Mouse (Mus musculus) mesoderm, embryonic 11.5 days (tissue): Measurements from ENCODE around the gene Adm.
"Not testable (repeated sequence)": the region's sequence is repeated elsewhere in the genome, so short reads cannot be mapped to it uniquely, and the experiment has no call there.

ENCODE experiments used
- DNase-seq: peaks from one replicate; pipeline ENCODE4 v3.0.0-alpha.2; 2012; ENCODE audit warnings: low read depth, low spot score

Adm gene

DNA sequence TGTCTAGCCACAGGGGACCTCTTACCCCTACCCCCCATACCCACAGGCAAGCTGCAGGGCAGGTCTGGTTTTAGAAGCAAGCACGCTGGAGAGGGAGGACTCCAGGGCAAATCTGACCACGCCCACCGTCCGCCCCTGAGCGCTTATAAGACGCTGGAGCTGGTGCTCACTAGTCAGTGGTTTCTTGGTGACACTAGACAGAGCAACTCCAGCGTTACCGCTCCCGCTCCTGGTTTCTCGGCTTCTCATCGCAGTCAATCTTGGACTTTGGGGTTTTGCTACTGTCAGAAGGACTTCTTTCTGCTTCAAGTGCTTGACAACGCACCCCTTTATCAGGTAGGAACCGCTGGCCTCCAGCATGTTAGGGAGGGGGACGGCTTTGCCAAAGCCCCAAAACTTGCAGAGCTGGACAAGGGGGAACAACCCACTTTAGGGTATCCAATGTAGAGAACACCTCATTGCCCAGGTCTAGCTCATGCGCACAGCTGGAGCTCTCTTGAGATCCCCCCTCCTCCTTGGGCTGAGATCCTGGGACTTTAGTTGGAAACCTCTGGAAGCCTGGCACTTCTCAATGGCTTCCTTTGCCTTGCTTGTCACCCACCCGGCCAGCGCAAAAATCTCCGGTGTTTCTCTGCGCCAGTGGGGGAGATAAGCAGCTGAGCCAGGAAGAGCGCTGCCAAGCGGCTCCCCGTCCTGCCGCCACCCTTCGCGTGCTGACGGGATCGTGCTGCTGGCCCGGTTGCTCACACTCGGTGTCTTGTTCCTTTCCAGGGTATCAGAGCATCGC, at the start of gene Adm:
Gene Adm (plus strand): TSS at position 176 of the 787 bp plus-strand sequence.
- DNase-seq: peak; percentile 68

DNA sequence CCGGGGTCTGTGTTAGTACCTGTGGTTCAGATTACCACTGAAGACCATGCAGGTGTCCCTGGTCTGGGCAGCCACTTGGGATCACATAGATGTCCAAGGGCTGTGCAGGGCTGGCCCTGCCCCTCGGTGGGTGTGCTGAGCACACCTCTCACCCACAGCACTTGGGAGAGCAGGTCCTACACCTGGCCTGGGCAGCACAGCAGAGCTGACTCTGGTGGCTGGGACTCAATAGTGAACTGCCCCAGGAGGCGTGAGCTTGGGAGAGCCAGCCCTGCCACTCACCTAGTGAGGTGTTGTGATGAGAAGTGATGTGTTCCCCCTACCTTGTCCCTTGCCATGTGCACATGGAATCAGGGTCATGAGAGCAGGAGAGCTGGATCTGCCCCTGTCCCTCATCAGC, 43.8 kb upstream of the Adm start:
- DNase-seq: no peak

GRCm38 (mm10) chr7:110584159-110584558, 43.3 kb upstream of the Adm start:
- DNase-seq: no peak

GRCm38 (mm10) chr7:110585250-110585649, 42.2 kb upstream of the Adm start:
- DNase-seq: no peak

DNA sequence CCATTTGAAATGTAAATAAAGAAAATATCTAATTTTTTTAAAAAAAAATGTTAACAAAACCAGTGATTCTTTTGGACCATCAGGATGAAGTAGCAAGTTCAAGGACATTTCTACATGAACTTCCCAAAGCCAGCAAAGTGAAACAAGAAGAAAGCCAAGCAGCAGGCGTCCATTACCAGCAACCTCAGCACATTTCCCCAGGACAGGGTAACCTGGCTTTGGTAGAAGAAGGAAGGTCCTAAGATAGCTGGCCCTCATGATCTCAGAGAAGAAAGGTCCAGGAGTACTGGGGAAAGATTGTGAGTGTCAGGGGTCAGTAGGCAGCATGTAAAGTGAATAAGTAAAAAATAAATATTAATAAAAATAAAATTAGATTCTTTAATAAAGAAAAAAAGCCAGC, 39.7 kb upstream of the Adm start:
- DNase-seq: no peak

- not testable (repeated sequence) for DNase-seq
Observed at GRCm38 (mm10) chr7:110593991-110594390, 33.5 kb upstream of the Adm start.

DNA sequence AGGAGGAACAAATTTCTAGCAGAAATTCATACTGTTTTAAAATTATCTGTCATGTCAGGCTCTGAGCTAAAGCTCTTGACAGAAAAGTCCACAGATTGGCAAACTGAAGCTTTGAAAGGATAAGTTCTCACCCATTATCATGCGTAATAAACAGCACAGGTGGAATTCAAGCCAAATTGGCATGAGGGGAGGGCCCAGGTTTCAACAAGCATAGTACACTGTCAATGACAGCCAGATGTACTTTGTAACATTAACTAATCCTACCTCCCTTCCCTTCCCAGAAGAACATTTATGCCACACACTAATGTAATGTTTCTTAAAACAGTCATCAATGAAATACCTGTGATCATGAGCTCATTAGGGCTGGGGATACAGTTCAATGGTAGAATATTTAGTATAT, 30.3 kb upstream of the Adm start:
- no peak for DNase-seq

GRCm38 (mm10) chr7:110605476-110605875, 22.0 kb upstream of the Adm start:
- no peak for DNase-seq

GRCm38 (mm10) chr7:110606906-110607305, 20.6 kb upstream of the Adm start:
- no peak for DNase-seq

DNA sequence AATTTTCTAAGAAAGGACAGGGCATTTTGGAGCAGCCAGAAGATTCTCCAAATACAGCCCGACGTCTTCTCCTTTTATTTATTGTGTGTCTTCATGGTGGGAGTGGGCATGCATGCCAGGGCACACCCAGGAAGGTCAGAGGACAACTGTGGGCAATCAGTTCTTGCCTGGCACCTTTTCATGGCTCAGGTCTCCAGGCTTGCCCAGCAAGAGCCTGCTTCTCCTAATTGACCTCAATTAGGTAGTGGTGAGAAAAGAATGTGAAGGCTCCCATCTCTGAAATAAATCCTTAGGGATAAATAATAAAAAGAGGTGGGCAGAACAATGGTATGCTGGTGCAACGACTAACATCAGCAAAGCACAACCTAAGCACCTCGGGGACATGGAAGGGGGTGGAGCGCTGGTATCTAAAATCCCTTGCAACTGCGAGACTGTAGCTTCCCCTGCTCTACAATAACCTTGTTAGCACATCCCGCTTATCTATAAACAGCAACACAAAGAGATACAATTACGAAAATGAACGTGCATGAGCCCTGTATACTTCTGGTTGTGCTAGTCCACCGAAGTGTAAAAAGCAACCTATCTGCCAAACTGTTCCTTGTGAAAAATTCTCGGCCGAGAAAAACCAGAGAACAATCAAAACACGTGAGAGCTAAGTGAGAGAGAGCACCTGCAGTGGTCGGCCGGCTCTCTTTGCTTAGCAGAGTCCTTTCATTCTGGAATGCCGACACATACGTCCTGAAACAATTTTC, 13.9 kb upstream of the Adm start:
- DNase-seq: no peak

DNA sequence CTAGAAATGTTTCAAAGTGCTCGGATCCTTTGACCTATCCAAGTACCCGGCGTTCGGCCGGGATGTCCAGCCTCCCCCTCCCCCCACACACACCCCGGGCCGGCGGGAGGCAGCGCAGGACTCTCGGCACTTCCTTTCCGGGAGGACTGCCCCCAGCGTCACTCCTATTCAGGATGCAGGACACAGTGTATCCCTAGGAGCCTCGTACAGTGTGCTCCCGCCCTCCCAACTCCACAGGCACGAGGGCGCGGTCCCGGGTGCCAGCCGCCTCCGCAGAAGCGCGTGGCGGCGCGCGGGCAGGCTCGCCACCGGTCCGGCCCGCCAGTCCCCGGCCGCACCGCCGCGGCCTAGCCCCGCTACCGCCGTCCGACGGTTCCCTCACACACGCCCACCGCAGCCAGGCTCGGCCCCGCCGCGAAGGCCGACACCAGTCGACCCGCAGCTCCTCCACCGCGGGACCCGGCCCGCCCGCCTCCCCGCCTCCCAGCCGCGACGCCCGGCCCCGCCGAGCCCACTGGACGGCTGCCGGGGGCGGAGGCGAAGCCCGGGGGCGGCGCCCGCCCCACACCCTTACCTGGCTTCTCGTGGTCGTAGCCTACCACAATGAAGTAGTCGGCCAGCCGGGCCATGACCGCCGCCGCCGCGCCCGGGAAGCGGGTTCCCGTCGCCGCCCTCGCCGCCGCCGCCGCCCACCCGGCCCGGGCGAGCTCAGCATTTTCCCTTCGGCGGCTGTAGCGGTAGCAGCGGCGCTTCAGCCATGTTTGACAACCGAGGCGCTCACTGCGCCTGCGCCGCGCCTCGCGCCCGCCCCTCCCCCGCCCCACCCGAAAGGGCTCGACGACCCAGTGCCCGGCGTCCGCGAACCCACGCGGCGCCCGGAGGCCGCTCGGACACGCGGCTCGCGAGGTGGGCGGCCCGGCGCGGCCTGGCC, 13.1 kb upstream of the Adm start, which contains the start of gene Sbf2:
Gene Sbf2 (minus strand): TSS at position 790 of the 931 bp plus-strand sequence.
- peak; percentile 91 for DNase-seq

GRCm38 (mm10) chr7:110615151-110615631, 12.3 kb upstream of the Adm start:
- peak; percentile 54 for DNase-seq

GRCm38 (mm10) chr7:110615792-110616191, 11.7 kb upstream of the Adm start:
- DNase-seq: no peak

DNA sequence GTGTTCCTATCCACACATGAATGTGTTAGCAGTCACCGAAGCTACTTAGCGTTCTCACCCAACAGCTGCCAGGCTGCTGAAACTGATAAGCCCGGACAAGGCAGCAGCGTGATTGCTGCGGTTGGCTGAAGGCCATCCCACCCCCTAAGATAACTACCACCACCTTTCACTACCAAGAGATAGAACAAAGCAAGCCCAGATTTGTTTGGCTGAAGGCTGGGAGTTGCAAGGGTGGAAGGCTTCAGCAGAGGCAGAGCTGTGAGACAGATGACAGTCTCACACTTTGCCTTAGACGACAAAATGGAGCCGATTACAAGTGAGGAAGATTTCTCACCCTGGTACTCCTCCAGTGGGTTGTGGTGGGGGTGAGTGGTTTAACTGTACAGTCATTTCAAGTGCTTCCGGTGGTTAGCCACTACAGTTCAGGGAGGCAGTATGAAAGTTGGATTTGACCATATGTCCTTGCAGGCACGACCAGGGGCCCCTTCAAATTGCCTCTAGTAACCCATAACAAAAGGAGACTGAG, 8.3 kb upstream of the Adm start:
- no peak for DNase-seq

- DNase-seq: no peak
Observed at GRCm38 (mm10) chr7:110624067-110624466, 3.4 kb upstream of the Adm start.

- no peak for DNase-seq
Observed at GRCm38 (mm10) chr7:110624961-110625360, 2.5 kb upstream of the Adm start.

DNA sequence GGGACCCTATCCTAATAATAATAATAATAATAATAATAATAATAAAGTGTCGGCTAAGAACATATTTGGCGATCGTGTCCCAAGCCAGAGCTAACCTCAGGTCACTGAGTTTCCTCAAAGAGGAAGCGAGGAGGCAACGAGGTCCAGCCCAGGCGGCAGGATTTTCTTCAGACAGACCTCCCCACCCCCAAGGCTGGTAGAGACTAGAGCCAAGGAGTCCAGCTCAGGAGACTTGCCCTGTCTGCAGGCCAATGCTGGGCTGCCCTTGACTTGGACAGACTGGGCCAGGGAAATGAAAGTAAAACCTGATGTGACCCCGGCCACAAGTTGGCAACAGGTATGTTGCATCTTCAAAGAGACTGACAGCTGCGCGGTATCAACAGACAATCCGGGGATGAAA, 2.0 kb upstream of the Adm start:
- DNase-seq: no peak

- no peak for DNase-seq
Observed at GRCm38 (mm10) chr7:110626186-110627098, 1.0 kb upstream of the Adm start.

GRCm38 (mm10) chr7:110627099-110627482, 370 bp upstream of the Adm start:
- DNase-seq: no peak

DNA sequence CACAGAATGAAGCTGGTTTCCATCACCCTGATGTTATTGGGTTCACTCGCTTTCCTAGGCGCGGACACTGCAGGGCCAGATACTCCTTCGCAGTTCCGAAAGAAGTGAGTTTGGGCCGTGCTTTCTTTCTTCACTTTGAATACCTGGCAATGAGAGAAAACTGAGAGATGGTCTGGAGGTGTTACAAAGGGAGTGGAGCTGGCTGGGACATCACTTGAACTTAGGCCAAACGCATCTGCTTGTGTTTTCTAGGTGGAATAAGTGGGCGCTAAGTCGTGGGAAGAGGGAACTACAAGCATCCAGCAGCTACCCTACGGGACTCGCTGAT, 776 bp downstream of the Adm start:
- no peak for DNase-seq
